Mouse (Mus musculus): ENCODE data around the gene Brd4.

GRCm38 (mm10) chr17:32321390-32321734 is 36.8 kb upstream of the Brd4 start:
- TF ChIP-seq CTCF (IDR thresholded peaks at IDR 0.05; ENCODE audit: low read depth) (peak; percentile 28; the same call in 1 of the 2 replicates), EP300 (IDR thresholded peaks at IDR 0.05; ENCODE audit: low read depth) (no peak)

Measured in liver, postnatal 0 days (tissue).